Mouse (Mus musculus) hindbrain, embryonic 10.5 days (tissue): ENCODE results near the gene Desi1. TPM values are rescaled to one million over a fixed set of nuclear protein-coding genes. Genes with fewer than 3 reads are reported as not detected.

Experiments
- DNase-seq: peaks from one replicate; pipeline ENCODE4 v3.0.0-alpha.2; 2017; ENCODE audit warnings: low spot score
- H3K27ac ChIP-seq: fragments of 300-500 bp; sonication (generic); 2 replicates; pipeline ENCODE4 v1.5.1; 2016; ENCODE audit warnings: mild to moderate bottlenecking, moderate library complexity
- H3K27me3 ChIP-seq: fragments of 300-500 bp; sonication (generic); 2 replicates; pipeline ENCODE4 v1.6.1; 2016; ENCODE audit warnings: mild to moderate bottlenecking; ENCODE audit not compliant: poor library complexity, insufficient read depth, severe bottlenecking
- H3K36me3 ChIP-seq: fragments of 300-500 bp; sonication (generic); 2 replicates; pipeline ENCODE4 v1.6.1; 2016; ENCODE audit warnings: mild to moderate bottlenecking, moderate library complexity
- H3K4me1 ChIP-seq: fragments of 300-500 bp; sonication (generic); replicated peaks from 2 replicates; pipeline ENCODE4 v1.6.1; 2016; ENCODE audit warnings: mild to moderate bottlenecking
- H3K4me3 ChIP-seq: fragments of 300-500 bp; sonication (generic); 2 replicates; pipeline ENCODE4 v1.5.1; 2016; ENCODE audit warnings: mild to moderate bottlenecking, moderate library complexity
- H3K9me3 ChIP-seq: fragments of 300-500 bp; sonication (generic); 2 replicates; pipeline ENCODE4 v1.6.1; 2016; ENCODE audit warnings: mild to moderate bottlenecking, moderate library complexity
- whole genome bisulfite sequencing: fragments of 180-500 bp; shearing (Covaris S2); methylation state at CpG from one replicate; pipeline ENCODE4 v1.1.7; 2016; 5-methylcytosine and 5-hydroxymethylcytosine counted together
- polyA plus RNA-seq: library from polyadenylated mRNA; unstranded; fragments of >200 nt; fragmentation: Nextera tagmentation; extraction: Ambion mirVana; gene quantifications from 2 replicates; pipeline ENCODE4 v1.2.1, GENCODE M21; 2016

Desi1 gene
- polyA plus RNA-seq, 1 experiment from 2014 or later, result 39.7 TPM

- H3K27ac ChIP-seq, result no peak overlapping the region
- peaks cover 20% of the 10 kb centered on the region for H3K4me1 ChIP-seq
- H3K36me3 ChIP-seq, result peaks cover 42% of the 10 kb centered on the region
- WGBS, result 53% methylated on average over 8 of the region's 8 CpGs
- H3K27me3 ChIP-seq, result no peaks in the 10 kb centered on the region
- no peaks in the 10 kb centered on the region for H3K9me3 ChIP-seq
- DNase-seq, result peak; percentile 53
- no peak overlapping the region for H3K4me3 ChIP-seq
These were observed 77.2 kb downstream of the Desi1 start for GRCm38 (mm10) chr15:81956457-81956856.

GRCm38 (mm10) chr15:81955414-81955813, 78.2 kb downstream of the Desi1 start:
- H3K9me3 ChIP-seq, result no peaks in the 10 kb centered on the region
- 94% methylated on average over 15 of the region's 15 CpGs for WGBS

GRCm38 (mm10) chr15:81954716-81955115, 78.9 kb downstream of the Desi1 start:
- H3K9me3 ChIP-seq, result no peaks in the 10 kb centered on the region
- H3K27me3 ChIP-seq, result no peaks in the 10 kb centered on the region
- H3K27ac ChIP-seq, result no peak overlapping the region
- 95% methylated on average over 6 of the region's 6 CpGs for WGBS
- H3K36me3 ChIP-seq, result peaks cover 54% of the 10 kb centered on the region
- H3K4me1 ChIP-seq, result peaks cover 3% of the 10 kb centered on the region; the same call in 1 of the 2 replicates
- no peak for DNase-seq
- H3K4me3 ChIP-seq, result no peak overlapping the region

More at GRCm38 (mm10) chr15:81955414-81955813, 78.2 kb downstream of the Desi1 start:
- Histone ChIP-seq H3K36me3 (peaks cover 52% of the 10 kb centered on the region), H3K27me3 (no peaks in the 10 kb centered on the region), H3K4me1 (peaks cover 10% of the 10 kb centered on the region), H3K4me3 (no peak overlapping the region), H3K27ac (no peak overlapping the region)
- no peak for DNase-seq

GRCm38 (mm10) chr15:81954151-81954583, 79.5 kb downstream of the Desi1 start:
- no peak overlapping the region for H3K4me3 ChIP-seq
- H3K36me3 ChIP-seq, result peaks cover 58% of the 10 kb centered on the region
- no peaks in the 10 kb centered on the region for H3K27me3 ChIP-seq
- no peak overlapping the region for H3K27ac ChIP-seq
- H3K4me1 ChIP-seq, result no peaks in the 10 kb centered on the region; the same call in 1 of the 2 replicates
- DNase-seq, result no peak
- 96% methylated on average over 9 of the region's 9 CpGs for WGBS
- no peaks in the 10 kb centered on the region for H3K9me3 ChIP-seq

GRCm38 (mm10) chr15:81952310-81952709, 81.4 kb downstream of the Desi1 start:
- no peak for DNase-seq
- H3K36me3 ChIP-seq, result peaks cover 59% of the 10 kb centered on the region
- no peak overlapping the region for H3K27ac ChIP-seq
- no peaks in the 10 kb centered on the region for H3K9me3 ChIP-seq
- H3K27me3 ChIP-seq, result no peaks in the 10 kb centered on the region
- no peak overlapping the region for H3K4me3 ChIP-seq
- peaks cover 12% of the 10 kb centered on the region for H3K4me1 ChIP-seq
- WGBS, result 79% methylated on average over 4 of the region's 4 CpGs

- 93% methylated on average over 9 of the region's 9 CpGs for WGBS
- no peaks in the 10 kb centered on the region for H3K9me3 ChIP-seq
- peaks cover 12% of the 10 kb centered on the region for H3K4me1 ChIP-seq
- H3K27me3 ChIP-seq, result no peaks in the 10 kb centered on the region
- no peak overlapping the region for H3K4me3 ChIP-seq
- H3K36me3 ChIP-seq, result peaks cover 59% of the 10 kb centered on the region
- H3K27ac ChIP-seq, result no peak overlapping the region
- DNase-seq, result no peak
These were observed 82.5 kb downstream of the Desi1 start for GRCm38 (mm10) chr15:81951159-81951558.

GRCm38 (mm10) chr15:81950716-81951115, 82.9 kb downstream of the Desi1 start:
- no peak overlapping the region for H3K27ac ChIP-seq
- H3K27me3 ChIP-seq, result no peaks in the 10 kb centered on the region
- no peak overlapping the region for H3K4me3 ChIP-seq
- no peak for DNase-seq
- H3K36me3 ChIP-seq, result peaks cover 57% of the 10 kb centered on the region
- 92% methylated on average over 5 of the region's 5 CpGs for WGBS
- H3K9me3 ChIP-seq, result no peaks in the 10 kb centered on the region
- H3K4me1 ChIP-seq, result peaks cover 12% of the 10 kb centered on the region

GRCm38 (mm10) chr15:81949476-81950131, 84.1 kb downstream of the Desi1 start:
- no peaks in the 10 kb centered on the region for H3K9me3 ChIP-seq
- peak overlapping the region; percentile 62; the same call in 1 of the 2 replicates for H3K27ac ChIP-seq
- peaks cover 46% of the 10 kb centered on the region for H3K36me3 ChIP-seq
- no peaks in the 10 kb centered on the region for H3K27me3 ChIP-seq
- peaks cover 12% of the 10 kb centered on the region for H3K4me1 ChIP-seq
- no peak for DNase-seq
- WGBS, result 71% methylated on average over 11 of the region's 11 CpGs
- H3K4me3 ChIP-seq, result no peak overlapping the region

GRCm38 (mm10) chr15:81949076-81949475, 84.6 kb downstream of the Desi1 start:
- no peaks in the 10 kb centered on the region for H3K27me3 ChIP-seq

GRCm38 (mm10) chr15:81943176-81943749, 90.4 kb downstream of the Desi1 start:
- DNase-seq, result peak; percentile 89
- peak overlapping the region; percentile 20 for H3K4me3 ChIP-seq
- H3K27ac ChIP-seq, result peak overlapping the region; percentile 84
- H3K36me3 ChIP-seq, result 0 out of 2 replicates have a peak, but pooled peaks cover 5% of the 10 kb centered on the region
- 9% methylated on average over 9 of the region's 9 CpGs for WGBS
- peaks cover 35% of the 10 kb centered on the region for H3K4me1 ChIP-seq
- H3K27me3 ChIP-seq, result 0 out of 2 replicates have a peak, but pooled peaks cover under 1% of the 10 kb centered on the region
- H3K9me3 ChIP-seq, result no peaks in the 10 kb centered on the region

More at GRCm38 (mm10) chr15:81949076-81949475, 84.6 kb downstream of the Desi1 start:
- peaks cover 12% of the 10 kb centered on the region for H3K4me1 ChIP-seq
- H3K4me3 ChIP-seq, result no peak overlapping the region
- WGBS, result 87% methylated on average over 10 of the region's 10 CpGs
- H3K36me3 ChIP-seq, result peaks cover 40% of the 10 kb centered on the region
- peak overlapping the region; percentile 62 for H3K27ac ChIP-seq
- DNase-seq, result no peak
- no peaks in the 10 kb centered on the region for H3K9me3 ChIP-seq

Other genes starting within 250 kb of the Desi1 start
- gene Tef, start 231.4 kb downstream of the Desi1 start, polyA plus RNA-seq, result 16.4 and 19.4 TPM in 2 replicates
- 18.6 and 19.1 TPM in 2 replicates for gene Tob2, start 175.1 kb downstream of the Desi1 start, polyA plus RNA-seq
- 212 and 249 TPM in 2 replicates for gene Phf5a, start 162.0 kb downstream of the Desi1 start, polyA plus RNA-seq
- 157 and 175 TPM in 2 replicates for gene Aco2, start 161.6 kb downstream of the Desi1 start, polyA plus RNA-seq
- gene Polr3h, start 107.6 kb downstream of the Desi1 start, polyA plus RNA-seq, result 84.8 and 86.3 TPM in 2 replicates
- gene Csdc2, start 97.1 kb downstream of the Desi1 start, polyA plus RNA-seq, result 13.8 and 33.7 TPM in 2 replicates
- 37.3 and 39.0 TPM in 2 replicates for gene Pmm1, start 72.9 kb downstream of the Desi1 start, polyA plus RNA-seq
- gene 1700029P11Rik, start 53.3 kb downstream of the Desi1 start, polyA plus RNA-seq, result not detected in 2 replicates
- 62.1 and 75.1 TPM in 2 replicates for gene Xrcc6, start 46.0 kb downstream of the Desi1 start, polyA plus RNA-seq
- gene Snu13, start 13.7 kb upstream of the Desi1 start, polyA plus RNA-seq, result 276 and 351 TPM in 2 replicates
- gene 4930407I10Rik, start 25.3 kb upstream of the Desi1 start, polyA plus RNA-seq, result not detected in 2 replicates
- gene Mei1, start 36.1 kb upstream of the Desi1 start, polyA plus RNA-seq, result 0.06 TPM in 1 of 2 replicates, not detected in the other
- gene Ccdc134, start 94.1 kb upstream of the Desi1 start, polyA plus RNA-seq, result 19.6 and 23.4 TPM in 2 replicates
- 211 and 242 TPM in 2 replicates for gene Srebf2, start 113.3 kb upstream of the Desi1 start, polyA plus RNA-seq
- gene Shisa8, start 179.0 kb upstream of the Desi1 start, polyA plus RNA-seq, result 1.6 and 1.8 TPM in 2 replicates
- 0.18 and 0.46 TPM in 2 replicates for gene Tnfrsf13c, start 190.5 kb upstream of the Desi1 start, polyA plus RNA-seq
- 86.2 and 92.6 TPM in 2 replicates for gene Cenpm, start 210.9 kb upstream of the Desi1 start, polyA plus RNA-seq
- gene 1500009C09Rik, start 218.5 kb upstream of the Desi1 start, polyA plus RNA-seq, result 0.17 and 1.5 TPM in 2 replicates
- 72.8 and 111 TPM in 2 replicates for gene Sept3, start 241.0 kb upstream of the Desi1 start, polyA plus RNA-seq